Mouse (Mus musculus): Measurements from ENCODE around the gene Pnkd. TPM values are rescaled to one million over a fixed set of nuclear protein-coding genes. Genes with fewer than 3 reads are reported as not detected.
"Not testable (repeated sequence)": the region's sequence is repeated elsewhere in the genome, so short reads cannot be mapped to it uniquely, and the experiment has no call there.

The Pnkd gene
- polyA plus RNA-seq, 1 experiment from 2014 or later, result 225 TPM

DNA sequence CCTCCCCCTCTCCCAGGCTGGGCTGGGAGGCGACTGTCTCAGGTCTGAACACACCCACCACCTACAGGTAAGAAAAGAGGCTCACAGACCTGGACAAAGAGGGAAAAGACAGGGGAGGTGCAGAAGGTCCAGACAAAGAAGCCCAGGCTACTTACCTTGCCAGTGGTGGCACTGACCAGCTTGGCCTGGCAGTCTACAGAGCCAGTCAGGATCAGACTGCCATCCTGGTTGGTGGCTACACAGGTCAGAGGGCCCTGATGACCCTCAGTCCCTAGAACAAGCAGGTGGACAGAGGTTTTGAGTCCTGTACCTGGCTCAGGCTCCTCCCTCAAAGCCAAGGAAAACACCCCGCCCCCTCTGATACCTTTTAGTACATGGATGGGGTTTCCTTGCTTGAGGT is 3.4 kb upstream of the Pnkd start:
- no peak overlapping the region for H3K4me2 ChIP-seq
- H3K9ac ChIP-seq (ENCODE audit: low read depth, low read length), result no peak overlapping the region
- no peak overlapping the region for H3K27ac ChIP-seq (ENCODE audit: low read depth, low read length)
- peaks cover 24% of the 10 kb centered on the region for H3K4me1 ChIP-seq (ENCODE audit: control insufficient read depth, insufficient read depth, low read length)
- no peaks in the 10 kb centered on the region for H3K9me3 ChIP-seq (replicated peaks; ENCODE audit: control insufficient read depth, low read length)
- H3K27me3 ChIP-seq (ENCODE audit: control insufficient read depth, insufficient read depth, low read length), result no peaks in the 10 kb centered on the region
- no peak overlapping the region for H3K4me3 ChIP-seq (ENCODE audit: low read depth, low read length)
- peaks cover 24% of the 10 kb centered on the region for H3K36me3 ChIP-seq (ENCODE audit: control insufficient read depth, insufficient read depth, low read length)
- no peak for ATAC-seq (replicated peaks; ENCODE audit: insufficient number of reproducible peaks, low FRiP score, low TSS enrichment)
- 74% methylated on average over 2 of the region's 2 CpGs for WGBS (ENCODE audit: insufficient replicate concordance)

DNA sequence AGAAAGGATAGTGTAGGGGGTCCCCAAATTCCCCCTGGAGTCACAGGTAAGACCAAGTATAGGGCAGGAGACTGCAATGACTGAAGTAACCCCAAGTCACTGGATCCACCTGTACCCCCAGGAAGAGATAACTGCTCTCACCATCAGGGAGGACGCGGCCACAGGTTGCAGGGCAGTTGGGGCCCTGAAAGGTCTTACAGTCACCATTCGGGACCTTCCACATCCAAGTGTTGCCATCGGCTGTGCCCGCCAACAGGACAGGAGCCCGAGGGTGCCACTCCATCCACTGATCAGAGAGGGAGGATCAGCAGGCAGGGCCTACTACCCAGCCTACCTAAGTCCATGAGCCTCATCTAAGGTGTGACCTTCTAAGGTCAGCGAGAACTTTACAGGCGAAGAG is 2.8 kb upstream of the Pnkd start:
- ATAC-seq (replicated peaks; ENCODE audit: insufficient number of reproducible peaks, low FRiP score, low TSS enrichment), result no peak
- no peak overlapping the region for H3K27ac ChIP-seq (ENCODE audit: low read depth, low read length)
- H3K4me2 ChIP-seq, result no peak overlapping the region
- H3K36me3 ChIP-seq (ENCODE audit: control insufficient read depth, insufficient read depth, low read length), result peaks cover 24% of the 10 kb centered on the region
- H3K4me3 ChIP-seq (ENCODE audit: low read depth, low read length), result no peak overlapping the region
- H3K9ac ChIP-seq (ENCODE audit: low read depth, low read length), result no peak overlapping the region
- 97% methylated on average over 8 of the region's 8 CpGs for WGBS (ENCODE audit: insufficient replicate concordance)
- no peaks in the 10 kb centered on the region for H3K9me3 ChIP-seq (replicated peaks; ENCODE audit: control insufficient read depth, low read length)
- H3K4me1 ChIP-seq (ENCODE audit: control insufficient read depth, insufficient read depth, low read length), result peaks cover 19% of the 10 kb centered on the region
- no peaks in the 10 kb centered on the region for H3K27me3 ChIP-seq (ENCODE audit: control insufficient read depth, insufficient read depth, low read length)

DNA sequence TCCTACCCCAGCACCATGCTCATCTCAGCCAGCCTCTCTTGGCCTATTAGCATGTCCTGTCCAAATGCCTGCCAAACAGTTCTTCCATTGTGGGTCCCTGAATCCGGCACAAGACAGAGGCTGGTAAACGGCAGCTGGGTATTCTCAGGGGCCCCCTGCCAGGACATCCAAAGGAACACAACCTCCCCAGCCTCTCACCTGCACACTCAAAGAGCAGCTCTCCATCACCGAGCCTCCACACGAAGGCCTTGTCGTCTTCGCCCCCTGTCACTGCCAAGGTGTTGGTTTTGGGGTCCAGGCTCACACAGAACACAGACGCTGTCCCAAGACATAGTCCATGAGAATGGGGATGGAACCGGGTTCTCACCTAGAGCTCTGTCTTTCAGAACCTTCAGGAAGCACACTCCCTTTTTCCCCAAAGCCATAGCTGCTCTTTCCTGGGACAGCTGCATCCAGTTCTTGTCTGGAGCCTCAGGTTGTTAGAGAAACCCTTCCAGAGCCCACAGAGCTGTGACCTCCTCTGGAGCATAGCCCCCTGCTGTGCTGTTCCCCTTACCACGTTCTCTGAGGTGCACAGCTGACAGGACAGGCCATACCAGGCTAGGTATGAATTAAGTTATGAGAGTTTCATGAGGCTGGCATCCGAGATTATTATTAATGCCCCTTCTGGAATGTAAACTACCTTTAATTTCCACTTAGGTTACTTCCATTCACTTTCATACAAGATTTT is 1.7 kb upstream of the Pnkd start:
- Histone ChIP-seq H3K4me1 (ENCODE audit: control insufficient read depth, insufficient read depth, low read length) (peaks cover 10% of the 10 kb centered on the region), H3K4me3 (ENCODE audit: low read depth, low read length) (no peak overlapping the region), H3K9me3 (replicated peaks; ENCODE audit: control insufficient read depth, low read length) (no peaks in the 10 kb centered on the region), H3K9ac (ENCODE audit: low read depth, low read length) (no peak overlapping the region), H3K27ac (ENCODE audit: low read depth, low read length) (no peak overlapping the region), H3K4me2 (no peak overlapping the region), H3K36me3 (ENCODE audit: control insufficient read depth, insufficient read depth, low read length) (peaks cover 24% of the 10 kb centered on the region), H3K27me3 (ENCODE audit: control insufficient read depth, insufficient read depth, low read length) (no peaks in the 10 kb centered on the region)
- 84% methylated on average over 10 of the region's 10 CpGs for WGBS (ENCODE audit: insufficient replicate concordance)
- ATAC-seq (replicated peaks; ENCODE audit: insufficient number of reproducible peaks, low FRiP score, low TSS enrichment), result no peak

DNA sequence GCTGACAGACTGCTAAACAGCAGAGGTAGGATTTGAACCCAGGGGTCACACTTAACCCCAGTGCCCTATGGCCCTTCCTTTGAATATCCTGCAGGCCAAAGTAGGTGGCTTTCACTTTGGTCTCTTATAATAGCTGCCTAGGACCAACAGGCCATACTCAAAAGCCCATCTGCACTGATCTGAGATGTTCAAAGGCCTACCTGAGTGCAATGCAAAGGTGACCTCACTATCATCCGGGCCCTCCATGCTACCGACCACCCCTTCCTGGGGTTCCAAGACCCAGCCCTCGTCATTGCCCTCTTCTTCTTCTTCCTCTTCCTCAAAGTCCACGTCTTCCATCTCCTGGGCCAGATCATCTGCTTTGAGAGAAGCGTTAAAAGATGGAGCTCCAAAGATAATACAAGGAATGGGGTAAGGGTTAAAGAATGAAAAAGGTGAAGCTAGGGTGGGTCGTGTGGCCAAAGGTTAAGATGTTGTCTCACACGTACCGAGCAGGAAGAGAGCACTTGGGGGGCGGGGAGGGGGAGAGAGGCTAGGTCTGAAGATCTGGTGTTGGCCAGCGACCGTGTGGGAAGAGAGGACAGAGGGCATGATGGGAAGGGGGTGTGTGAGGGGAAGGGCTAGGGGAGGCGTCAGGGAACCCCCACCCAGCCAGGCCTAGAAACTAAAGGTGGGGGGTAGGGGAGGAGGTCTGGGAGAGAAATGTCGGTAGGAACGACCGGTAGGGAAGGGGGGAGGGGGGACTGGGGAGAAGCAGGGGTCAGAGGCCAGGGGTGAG is 855 bp upstream of the Pnkd start:
- peak overlapping the region; percentile 84 for H3K9ac ChIP-seq (ENCODE audit: low read depth, low read length)
- H3K27me3 ChIP-seq (ENCODE audit: control insufficient read depth, insufficient read depth, low read length), result no peaks in the 10 kb centered on the region
- ATAC-seq (replicated peaks; ENCODE audit: insufficient number of reproducible peaks, low FRiP score, low TSS enrichment), result peak; percentile 47
- peak overlapping the region; percentile 66 for H3K27ac ChIP-seq (ENCODE audit: low read depth, low read length)
- peaks cover 24% of the 10 kb centered on the region for H3K36me3 ChIP-seq (ENCODE audit: control insufficient read depth, insufficient read depth, low read length)
- WGBS (ENCODE audit: insufficient replicate concordance), result 12% methylated on average over 15 of the region's 15 CpGs
- H3K9me3 ChIP-seq (replicated peaks; ENCODE audit: control insufficient read depth, low read length), result no peaks in the 10 kb centered on the region
- peak overlapping the region; percentile 86 for H3K4me2 ChIP-seq
- peak overlapping the region; percentile 86 for H3K4me3 ChIP-seq (ENCODE audit: low read depth, low read length)
- H3K4me1 ChIP-seq (ENCODE audit: control insufficient read depth, insufficient read depth, low read length), result peaks cover 15% of the 10 kb centered on the region

DNA sequence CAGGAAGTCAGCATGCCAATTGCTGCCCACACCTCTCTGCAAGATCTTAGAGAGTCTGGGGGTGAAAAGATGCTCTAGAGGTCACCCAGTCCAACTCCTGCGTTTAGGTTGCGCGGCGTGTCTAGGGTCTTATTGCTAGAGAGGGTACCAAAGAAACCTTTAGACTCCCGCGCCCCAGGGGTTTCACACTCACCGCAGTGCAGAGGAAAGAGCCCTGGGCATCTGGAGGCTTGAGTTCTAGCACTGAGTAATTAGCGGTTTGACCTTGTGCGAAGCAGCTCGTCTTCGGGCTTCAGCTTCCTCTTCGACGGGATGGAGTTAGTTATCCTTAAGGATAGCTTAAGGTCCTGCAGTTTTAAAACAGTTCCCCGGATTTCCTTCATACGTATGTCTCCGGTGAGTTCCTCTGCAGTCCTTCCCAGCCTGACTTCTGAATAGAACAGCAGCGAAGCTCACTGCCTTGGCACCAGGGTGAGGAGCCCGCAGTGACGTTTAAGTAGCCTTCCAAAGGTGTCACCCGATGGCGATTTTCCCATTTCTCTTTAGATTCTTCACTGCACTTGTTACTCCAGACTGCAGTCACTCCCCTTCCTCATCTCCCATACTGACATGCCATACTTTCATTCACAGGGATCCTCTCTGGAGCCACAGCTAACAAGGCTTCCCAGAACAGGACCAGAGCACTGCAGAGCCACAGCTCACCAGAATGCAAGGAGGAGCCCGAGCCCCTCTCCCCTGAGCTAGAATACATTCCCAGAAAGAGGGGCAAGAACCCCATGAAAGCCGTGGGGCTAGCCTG is 681 bp downstream of the Pnkd start:
- Histone ChIP-seq H3K27ac (ENCODE audit: low read depth, low read length) (no peak overlapping the region), H3K36me3 (ENCODE audit: control insufficient read depth, insufficient read depth, low read length) (peaks cover 13% of the 10 kb centered on the region), H3K9ac (ENCODE audit: low read depth, low read length) (peak overlapping the region; percentile 82), H3K4me3 (ENCODE audit: low read depth, low read length) (peak overlapping the region; percentile 76), H3K4me1 (ENCODE audit: control insufficient read depth, insufficient read depth, low read length) (peaks cover 30% of the 10 kb centered on the region), H3K4me2 (peak overlapping the region; percentile 68), H3K9me3 (replicated peaks; ENCODE audit: control insufficient read depth, low read length) (no peaks in the 10 kb centered on the region), H3K27me3 (ENCODE audit: control insufficient read depth, insufficient read depth, low read length) (no peaks in the 10 kb centered on the region)
- ATAC-seq (replicated peaks; ENCODE audit: insufficient number of reproducible peaks, low FRiP score, low TSS enrichment), result no peak
- 4% methylated on average over 23 of the region's 23 CpGs for WGBS (ENCODE audit: insufficient replicate concordance)

DNA sequence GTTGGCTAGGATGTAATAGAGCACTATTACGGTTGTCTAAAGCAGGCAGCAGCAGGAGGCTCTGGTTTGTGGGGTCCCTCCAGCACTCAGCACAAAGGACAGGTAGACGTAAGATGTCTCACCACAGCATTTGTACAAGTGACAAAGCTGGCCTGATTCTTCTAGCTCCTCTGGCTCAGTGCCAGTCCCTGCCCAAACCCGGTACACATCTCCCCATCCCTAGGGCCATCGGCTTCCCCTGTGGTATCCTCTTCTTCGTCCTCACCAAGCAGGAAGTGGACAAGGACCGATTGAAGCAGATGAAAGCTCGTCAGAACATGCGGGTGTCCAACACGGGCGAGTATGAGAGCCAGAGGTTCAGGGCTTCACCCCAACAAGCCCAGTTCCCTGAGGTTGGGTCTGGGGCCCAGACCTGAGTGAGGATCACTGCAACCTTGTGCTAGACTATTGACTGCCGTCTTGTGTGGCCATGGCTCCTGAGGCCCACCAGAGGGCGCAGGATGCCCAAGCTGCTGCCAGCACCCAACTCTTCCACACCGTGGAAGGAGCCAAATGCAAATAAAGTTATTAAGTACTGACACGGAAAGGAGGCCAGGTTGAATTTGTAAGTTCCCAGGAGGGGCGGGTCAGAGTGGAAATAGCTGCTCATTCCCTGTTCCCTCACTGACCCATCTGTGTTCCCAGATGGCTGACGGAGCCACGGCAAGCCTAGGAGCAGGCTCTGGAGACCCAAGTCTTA is 2.3 kb downstream of the Pnkd start:
- not testable (repeated sequence) for H3K4me2 ChIP-seq; H3K9me3 ChIP-seq (replicated peaks; ENCODE audit: control insufficient read depth, low read length); H3K27me3 ChIP-seq (ENCODE audit: control insufficient read depth, insufficient read depth, low read length); ATAC-seq (replicated peaks; ENCODE audit: insufficient number of reproducible peaks, low FRiP score, low TSS enrichment); H3K9ac ChIP-seq (ENCODE audit: low read depth, low read length); H3K27ac ChIP-seq (ENCODE audit: low read depth, low read length); H3K36me3 ChIP-seq (ENCODE audit: control insufficient read depth, insufficient read depth, low read length); H3K4me3 ChIP-seq (ENCODE audit: low read depth, low read length)
- WGBS (ENCODE audit: insufficient replicate concordance), result 59% methylated on average over 15 of the region's 17 CpGs
- H3K4me1 ChIP-seq (ENCODE audit: control insufficient read depth, insufficient read depth, low read length), result peaks cover 41% of the 10 kb centered on the region

DNA sequence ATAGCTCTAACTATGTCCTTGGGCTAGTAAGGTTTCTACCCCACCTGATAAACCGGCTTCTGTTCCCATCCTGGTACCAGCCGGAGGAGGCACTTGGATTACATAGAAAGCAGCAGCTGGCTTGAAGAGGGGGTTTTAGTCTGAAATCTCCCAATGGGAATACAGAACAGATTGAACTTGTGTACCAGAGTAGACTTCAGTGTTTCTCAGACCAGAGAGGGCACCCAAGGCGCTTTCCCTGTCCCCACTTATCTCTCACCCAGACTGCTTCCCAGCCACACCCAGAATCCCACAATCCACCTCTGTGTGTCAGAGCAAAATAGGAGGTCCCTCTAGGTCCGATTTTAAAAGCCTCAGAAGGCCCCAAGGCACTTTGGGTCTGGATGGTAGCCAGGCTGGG is 3.6 kb downstream of the Pnkd start:
- no peak overlapping the region for H3K9ac ChIP-seq (ENCODE audit: low read depth, low read length)
- ATAC-seq (replicated peaks; ENCODE audit: insufficient number of reproducible peaks, low FRiP score, low TSS enrichment), result no peak
- no peaks in the 10 kb centered on the region for H3K27me3 ChIP-seq (ENCODE audit: control insufficient read depth, insufficient read depth, low read length)
- H3K36me3 ChIP-seq (ENCODE audit: control insufficient read depth, insufficient read depth, low read length), result peaks cover 11% of the 10 kb centered on the region
- 71% methylated on average over 4 of the region's 4 CpGs for WGBS (ENCODE audit: insufficient replicate concordance)
- H3K4me3 ChIP-seq (ENCODE audit: low read depth, low read length), result no peak overlapping the region
- no peak overlapping the region; the same call in 1 of the 2 replicates for H3K27ac ChIP-seq (ENCODE audit: low read depth, low read length)
- H3K4me2 ChIP-seq, result no peak overlapping the region
- H3K4me1 ChIP-seq (ENCODE audit: control insufficient read depth, insufficient read depth, low read length), result peaks cover 42% of the 10 kb centered on the region
- H3K9me3 ChIP-seq (replicated peaks; ENCODE audit: control insufficient read depth, low read length), result no peaks in the 10 kb centered on the region

DNA sequence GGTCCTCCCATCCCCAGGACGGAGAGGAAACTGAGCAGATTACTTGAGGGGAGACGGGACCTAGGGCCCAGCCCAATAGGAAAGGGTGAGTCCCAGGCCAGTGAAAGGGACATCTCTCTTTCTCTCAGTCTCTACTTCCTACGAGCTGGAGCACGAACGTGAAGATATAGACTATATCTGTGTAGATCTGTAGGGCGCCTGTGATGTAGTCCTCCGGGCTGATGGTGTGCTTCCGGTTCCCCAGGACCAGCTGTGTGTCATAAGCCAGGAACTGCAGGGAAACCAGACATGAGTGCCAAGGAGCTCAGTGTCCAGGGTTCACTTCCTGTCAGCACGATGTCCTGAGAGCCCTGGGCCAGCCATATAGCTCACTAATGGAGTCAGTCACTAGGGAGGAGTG is 4.5 kb downstream of the Pnkd start:
- no peak overlapping the region for H3K4me3 ChIP-seq (ENCODE audit: low read depth, low read length)
- H3K27ac ChIP-seq (ENCODE audit: low read depth, low read length), result peak overlapping the region; percentile 22
- no peaks in the 10 kb centered on the region for H3K27me3 ChIP-seq (ENCODE audit: control insufficient read depth, insufficient read depth, low read length)
- peaks cover 46% of the 10 kb centered on the region for H3K4me1 ChIP-seq (ENCODE audit: control insufficient read depth, insufficient read depth, low read length)
- no peak overlapping the region for H3K9ac ChIP-seq (ENCODE audit: low read depth, low read length)
- H3K36me3 ChIP-seq (ENCODE audit: control insufficient read depth, insufficient read depth, low read length), result peaks cover 14% of the 10 kb centered on the region
- no peak for ATAC-seq (replicated peaks; ENCODE audit: insufficient number of reproducible peaks, low FRiP score, low TSS enrichment)
- H3K4me2 ChIP-seq, result no peak overlapping the region
- no peaks in the 10 kb centered on the region for H3K9me3 ChIP-seq (replicated peaks; ENCODE audit: control insufficient read depth, low read length)
- 81% methylated on average over 9 of the region's 9 CpGs for WGBS (ENCODE audit: insufficient replicate concordance)
